Mouse (Mus musculus): Measurements from ENCODE around the gene Pak1ip1.
"Not testable (repeated sequence)": the region's sequence is repeated elsewhere in the genome, so short reads cannot be mapped to it uniquely, and the experiment has no call there.

The Pak1ip1 gene

GRCm38 (mm10) chr13:41000926-41001639 is at the start of gene Pak1ip1:
TSS of gene Pak1ip1 (plus strand) at chr13:41001023.
- DNase-seq = peak; percentile 94

DNA sequence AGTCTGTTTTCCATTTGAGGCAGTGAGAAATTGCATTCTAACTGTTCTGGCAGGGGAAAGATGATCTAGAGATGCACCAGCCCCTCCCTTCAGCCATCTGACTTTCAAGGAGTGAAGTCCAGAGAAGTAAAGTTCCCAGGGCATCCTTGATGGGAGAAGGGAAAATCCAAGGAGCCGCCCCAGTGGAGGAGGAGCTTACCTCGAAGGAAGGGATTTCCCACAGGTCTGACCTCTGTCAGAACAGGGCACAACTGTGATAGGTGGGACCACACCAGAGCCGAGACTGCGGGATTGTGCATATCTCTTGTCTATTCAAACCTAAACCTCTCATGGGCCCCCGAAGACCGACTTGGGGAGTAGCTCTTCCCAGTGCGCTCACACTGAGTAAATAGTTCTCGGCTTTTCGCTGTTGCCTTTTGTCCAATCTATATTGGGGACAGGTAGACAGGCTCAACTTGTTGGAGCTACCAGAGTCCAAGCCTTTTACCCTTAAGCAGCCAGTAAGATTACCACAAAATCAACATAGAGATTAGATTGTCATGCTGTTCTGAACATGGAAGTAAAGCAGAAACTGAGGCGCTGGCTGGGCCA is 49.3 kb upstream of the Pak1ip1 start:
- no peak for DNase-seq

- no peak for DNase-seq
Measured at GRCm38 (mm10) chr13:40953231-40953630, 47.6 kb upstream of the Pak1ip1 start.

DNA sequence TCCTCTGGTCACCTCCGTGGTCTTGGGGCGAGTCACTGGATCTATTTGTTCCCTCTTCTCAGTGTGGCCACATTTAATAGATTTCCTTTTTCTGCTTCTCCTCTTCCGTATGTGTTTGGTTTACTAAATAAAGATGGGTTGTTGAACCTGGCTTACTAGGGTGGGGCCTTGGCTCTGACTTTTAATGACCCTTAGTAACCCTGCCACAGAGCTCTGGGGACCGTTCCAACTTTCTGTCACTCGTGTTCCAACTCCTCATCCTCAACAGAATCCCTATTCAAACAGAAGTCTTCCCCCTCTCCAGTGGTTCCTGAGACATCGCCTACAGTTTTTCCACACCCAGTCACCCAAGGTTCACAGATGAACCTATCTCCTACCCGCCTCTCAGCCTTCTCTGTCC is 45.0 kb upstream of the Pak1ip1 start:
- no peak for DNase-seq

GRCm38 (mm10) chr13:40967609-40968008 is 33.2 kb upstream of the Pak1ip1 start:
- no peak for DNase-seq

DNA sequence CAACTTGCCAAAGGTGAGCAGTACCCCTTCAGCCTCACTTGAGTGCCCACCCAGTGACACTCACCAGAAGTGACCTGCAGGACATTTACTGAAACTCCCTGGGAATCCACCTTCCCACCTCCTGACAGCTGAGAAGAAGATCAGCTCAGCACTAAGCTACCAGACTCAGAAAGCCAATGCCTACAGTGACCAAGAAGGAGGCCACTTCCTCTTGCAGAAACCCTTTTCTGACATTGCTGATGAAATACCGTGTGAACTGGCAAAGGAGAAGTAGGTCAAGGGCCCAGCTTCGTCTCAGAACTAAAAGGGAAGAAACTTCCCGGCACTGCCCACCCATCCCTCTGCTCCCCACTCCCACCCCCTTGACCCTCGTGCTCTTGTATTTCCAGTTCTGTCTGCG is 32.3 kb upstream of the Pak1ip1 start:
- no peak for DNase-seq

- no peak for DNase-seq
Measured at GRCm38 (mm10) chr13:40969761-40970390, 30.9 kb upstream of the Pak1ip1 start.

- DNase-seq = no peak
Measured at GRCm38 (mm10) chr13:40971261-40971660, 29.6 kb upstream of the Pak1ip1 start.

- no peak for DNase-seq
Measured at GRCm38 (mm10) chr13:40971831-40972230, 29.0 kb upstream of the Pak1ip1 start.

DNA sequence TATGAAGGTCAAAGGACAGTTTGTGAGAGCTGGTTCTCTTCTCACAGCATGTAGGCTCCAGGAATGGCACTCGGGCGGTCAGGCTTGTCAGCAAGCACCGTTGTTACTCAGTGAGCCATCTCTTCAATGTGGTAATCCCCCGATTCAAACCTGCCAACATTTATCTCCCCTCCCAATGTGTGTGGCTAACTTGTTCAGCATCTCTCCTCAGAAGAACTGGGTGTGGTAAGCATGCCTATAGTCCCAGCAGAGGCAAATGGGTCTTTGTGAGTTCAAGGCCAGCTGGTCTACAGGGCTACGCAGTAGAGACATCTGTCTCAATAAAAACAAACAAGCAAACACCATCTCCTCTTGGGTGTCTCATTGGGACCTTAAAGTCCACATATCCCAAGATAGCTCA is 27.8 kb upstream of the Pak1ip1 start:
- DNase-seq = no peak

DNA sequence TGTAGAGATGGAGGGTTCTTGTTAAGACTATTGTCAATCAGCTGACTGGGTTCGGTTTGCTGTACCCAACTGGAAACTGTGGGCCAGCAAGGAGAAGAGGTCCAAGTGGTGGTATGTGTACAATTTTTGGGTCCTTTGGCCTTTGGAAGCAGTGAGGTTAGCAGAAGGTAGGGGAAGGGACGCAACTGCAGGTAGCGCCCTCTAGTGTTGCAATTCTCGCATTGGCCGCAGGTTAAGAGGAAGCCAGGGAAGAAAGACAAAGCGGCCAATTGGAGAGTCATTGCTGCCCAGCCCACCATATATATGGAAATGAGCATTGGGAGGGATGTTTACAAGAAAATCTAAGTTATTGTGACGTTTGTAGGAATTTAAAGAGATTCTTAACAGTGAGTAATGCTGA is 23.2 kb upstream of the Pak1ip1 start:
- DNase-seq = no peak

DNA sequence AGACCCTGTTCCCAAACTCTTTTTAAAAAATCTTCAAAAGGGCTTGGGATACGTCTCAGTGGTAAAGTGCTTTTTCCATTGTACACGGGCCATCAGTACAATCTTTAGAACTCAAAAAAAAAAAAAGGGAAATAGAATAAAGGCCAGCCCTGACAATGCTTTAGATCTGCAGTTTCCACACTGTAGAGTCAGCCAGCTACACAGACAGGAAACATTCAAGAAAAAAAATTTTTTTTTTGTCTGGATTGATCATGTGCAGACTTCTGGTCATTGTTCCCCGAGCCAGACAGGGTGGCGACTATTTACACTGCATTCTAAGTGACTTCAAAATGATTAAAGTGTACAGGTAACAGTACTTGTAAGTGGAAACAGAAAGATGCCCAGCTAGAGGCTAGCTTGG is 22.2 kb upstream of the Pak1ip1 start:
- no peak for DNase-seq

GRCm38 (mm10) chr13:40979321-40979720 is 21.5 kb upstream of the Pak1ip1 start:
- DNase-seq = no peak

GRCm38 (mm10) chr13:40982759-40983158 is 18.1 kb upstream of the Pak1ip1 start:
- DNase-seq = no peak

DNA sequence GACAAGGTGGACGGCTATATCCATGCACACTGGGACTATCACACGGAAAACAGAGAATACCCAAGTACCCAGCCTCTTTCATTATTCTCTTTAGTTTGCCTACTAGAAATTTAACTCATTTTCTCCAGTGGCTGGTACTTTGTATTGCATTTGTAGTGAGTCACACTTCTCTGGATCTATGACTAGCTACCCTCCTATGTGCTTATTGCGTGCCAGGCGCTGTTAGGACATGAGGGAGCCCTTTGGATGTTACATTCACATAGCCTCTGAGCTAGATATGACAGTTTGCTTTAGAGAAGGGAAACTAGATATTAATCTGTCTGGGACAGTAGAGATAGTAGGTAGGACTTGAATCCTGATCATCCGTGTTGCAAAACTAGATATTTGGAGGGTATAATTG is 14.7 kb upstream of the Pak1ip1 start:
- DNase-seq = no peak

- not testable (repeated sequence) for DNase-seq
Measured at GRCm38 (mm10) chr13:40987608-40988303, 13.1 kb upstream of the Pak1ip1 start.

- no peak for DNase-seq
Measured at GRCm38 (mm10) chr13:40988418-40988817, 12.4 kb upstream of the Pak1ip1 start.

DNA sequence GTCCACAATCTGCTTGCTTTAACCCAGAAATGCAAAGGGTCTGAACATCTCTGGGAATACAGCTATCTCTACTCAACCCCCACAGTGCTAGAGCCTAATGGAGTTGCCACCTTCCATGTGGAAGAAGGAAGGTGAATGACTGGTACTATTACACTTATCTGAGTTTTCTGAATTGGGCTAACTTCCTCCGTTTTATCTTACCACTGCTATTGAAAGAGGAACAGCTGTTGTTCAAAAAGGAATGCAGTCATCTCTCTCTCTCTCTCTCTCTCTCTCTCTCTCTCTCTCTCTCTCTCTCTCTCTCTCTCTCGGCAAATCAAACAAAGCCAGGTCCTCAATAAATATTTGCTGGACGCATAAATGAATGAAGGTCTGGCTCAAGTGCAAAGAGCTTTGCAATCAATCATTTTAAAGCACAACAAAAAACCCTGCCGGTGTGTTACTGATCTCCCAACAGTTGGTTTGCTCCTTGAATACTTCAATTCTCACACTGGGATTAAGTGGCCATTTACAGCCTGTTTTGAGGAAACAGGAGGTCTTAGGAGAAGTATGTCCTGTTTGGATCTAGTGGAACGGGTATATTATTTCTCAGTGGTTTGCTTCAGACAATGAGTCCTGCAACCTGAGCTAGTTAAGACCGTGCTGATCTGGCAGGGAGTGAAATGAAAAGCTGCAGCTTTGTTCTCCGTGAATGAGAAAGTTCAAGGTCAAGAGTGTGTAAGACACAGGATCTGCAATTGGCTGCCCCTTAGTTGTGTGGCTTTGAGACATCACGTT is 6.1 kb upstream of the Pak1ip1 start:
- no peak for DNase-seq

GRCm38 (mm10) chr13:40998537-40998936 is 2.3 kb upstream of the Pak1ip1 start:
- not testable (repeated sequence) for DNase-seq

DNA sequence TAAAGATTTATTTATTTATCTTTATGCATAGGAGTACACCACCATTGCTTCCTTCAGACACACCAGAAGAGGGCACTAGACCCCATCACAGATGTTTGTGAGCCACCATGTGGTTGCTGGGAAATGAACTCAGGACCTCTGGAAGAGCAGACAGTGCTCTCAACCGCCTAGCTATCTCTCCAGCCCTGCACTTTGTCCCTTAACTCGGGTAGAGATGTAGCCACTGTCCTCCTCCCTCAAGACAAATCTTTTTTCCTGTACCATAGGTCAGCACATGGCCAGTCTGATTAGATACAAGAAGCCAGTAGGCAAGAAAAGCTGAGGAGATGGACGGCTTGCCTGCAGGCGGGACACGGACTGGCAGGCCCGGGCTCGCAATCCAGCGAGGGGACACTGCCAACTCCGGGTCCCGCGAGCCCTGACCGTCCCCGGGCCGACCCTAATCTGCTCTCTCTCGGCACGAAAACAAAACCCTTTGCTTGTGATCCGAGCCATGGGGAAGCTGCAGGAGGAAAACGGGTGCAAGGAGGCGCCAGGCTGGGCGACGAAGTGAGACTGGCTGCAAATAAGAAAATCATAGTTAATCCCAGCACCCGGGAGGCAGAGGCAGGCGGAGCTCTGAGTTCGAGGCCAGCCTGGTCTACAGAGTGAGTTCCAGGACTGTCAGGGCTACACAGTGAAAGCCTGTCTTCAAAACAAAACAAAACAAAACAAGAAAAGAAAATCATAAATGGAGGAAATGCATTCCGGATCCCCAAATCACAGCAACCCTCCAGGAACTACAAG is 490 bp upstream of the Pak1ip1 start:
- DNase-seq = peak; percentile 34

GRCm38 (mm10) chr13:41002001-41002400 is 1.2 kb downstream of the Pak1ip1 start:
- no peak for DNase-seq

DNA sequence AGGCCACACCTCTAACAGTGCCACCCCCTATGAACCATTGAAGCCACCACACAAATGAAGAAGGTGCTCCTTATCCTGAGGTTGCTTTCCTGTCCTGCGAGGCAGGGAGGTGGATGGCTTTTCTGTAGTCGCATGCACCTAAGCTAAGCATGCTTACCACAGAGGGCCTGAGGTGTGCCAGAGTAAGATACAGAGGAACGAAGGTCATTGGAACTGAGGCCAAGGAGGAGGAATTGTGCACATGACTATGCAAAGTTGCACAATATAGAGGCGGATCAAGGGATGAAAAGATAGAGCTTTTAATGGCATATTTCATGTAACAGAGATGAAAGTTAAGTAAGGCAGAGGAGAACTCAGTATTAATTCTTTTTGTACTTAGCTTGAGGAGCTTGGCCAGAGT is 5.4 kb downstream of the Pak1ip1 start:
- DNase-seq = no peak

Measured in right cerebral cortex, postnatal 25 days (tissue).